Mouse (Mus musculus): Measurements from ENCODE around the gene Thy1.

Thy1 gene

DNA sequence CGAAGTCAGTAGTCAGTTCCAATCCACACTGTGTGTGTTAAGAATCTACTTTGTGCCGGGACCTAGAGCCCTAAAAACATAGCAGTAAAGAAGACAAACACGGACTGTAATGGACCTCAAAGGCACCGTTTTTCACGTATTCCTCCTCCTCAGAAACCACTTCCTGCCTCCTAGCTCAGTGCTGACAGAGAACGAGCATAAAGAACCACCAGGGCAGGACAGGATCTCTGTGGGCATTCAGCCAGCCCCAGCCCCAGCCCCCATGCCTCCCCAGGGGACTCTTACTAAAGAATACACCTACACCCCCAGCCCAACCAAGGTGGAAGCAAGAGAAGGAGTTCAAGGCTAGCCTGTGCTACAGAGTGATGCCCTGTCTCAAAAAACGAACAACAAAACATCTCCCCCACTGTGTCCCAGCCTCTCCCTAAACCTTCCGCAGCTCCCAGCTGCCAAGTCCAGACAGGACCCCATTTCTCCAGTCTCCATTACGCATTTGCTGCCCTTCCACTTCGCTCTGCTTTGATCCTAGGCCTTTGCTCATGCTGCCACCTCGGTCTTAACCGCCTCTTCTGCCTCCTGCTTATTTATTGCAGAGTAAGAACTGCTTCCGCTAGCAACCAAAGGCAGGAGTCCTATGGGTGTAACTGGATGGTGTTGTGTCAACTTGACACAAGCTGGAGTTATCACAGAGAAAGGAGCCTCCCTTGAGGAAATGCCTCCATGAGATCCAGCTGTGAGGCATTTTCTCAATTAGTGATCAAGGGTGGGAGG is 9.0 kb upstream of the Thy1 start:
- DNase-seq (ENCODE audit: low spot score in 2 of 2) = no peak

GRCm38 (mm10) chr9:44037106-44037505 is 6.1 kb upstream of the Thy1 start:
- no peak for DNase-seq (ENCODE audit: low spot score in 2 of 2)

- DNase-seq (ENCODE audit: low spot score in 2 of 2) = peak in 1 of 2 experiments; percentile 37
These were observed 1.4 kb upstream of the Thy1 start for GRCm38 (mm10) chr9:44041511-44042395.

- no peak for DNase-seq (ENCODE audit: low spot score in 2 of 2)
These were observed 846 bp upstream of the Thy1 start for GRCm38 (mm10) chr9:44042396-44042680.

- no peak for DNase-seq (ENCODE audit: low spot score in 2 of 2)
These were observed 683 bp downstream of the Thy1 start for GRCm38 (mm10) chr9:44043708-44044425.

DNA sequence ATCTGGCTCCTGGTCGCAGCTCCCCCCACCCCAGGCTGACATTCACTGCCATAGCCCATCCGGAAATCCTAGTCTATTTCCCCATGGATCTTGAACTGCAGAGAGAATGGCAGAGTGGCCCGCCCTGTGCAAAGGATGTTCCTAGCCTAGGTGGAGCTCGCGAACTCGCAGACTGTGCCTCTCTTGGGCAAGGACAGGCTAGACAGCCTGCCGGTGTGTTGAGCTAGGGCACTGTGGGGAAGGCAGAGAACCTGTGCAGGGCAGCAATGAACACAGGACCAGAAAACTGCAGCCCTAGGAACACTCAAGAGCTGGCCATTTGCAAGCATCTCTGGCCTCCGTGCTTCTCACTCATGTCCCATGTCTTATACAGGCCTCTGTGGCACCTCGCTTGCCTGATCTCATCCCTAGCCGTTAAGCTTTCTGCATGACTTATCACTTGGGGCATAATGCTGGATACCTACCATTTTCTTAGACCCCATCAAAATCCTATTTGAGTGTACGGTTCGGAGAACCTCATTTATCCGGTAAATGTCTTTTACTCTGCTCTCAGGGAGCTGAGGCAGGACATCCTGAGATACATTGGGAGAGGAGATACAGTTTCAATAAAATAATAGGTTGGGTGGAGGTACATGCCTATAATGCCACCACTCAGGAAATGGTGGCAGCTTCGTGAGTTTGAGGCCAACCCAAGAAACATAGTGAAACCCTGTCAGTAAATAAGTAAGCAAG is 1.4 kb downstream of the Thy1 start:
- DNase-seq (ENCODE audit: low spot score in 2 of 2) = no peak

GRCm38 (mm10) chr9:44045158-44045883 is 2.1 kb downstream of the Thy1 start:
- DNase-seq (ENCODE audit: low spot score in 2 of 2) = no peak

DNA sequence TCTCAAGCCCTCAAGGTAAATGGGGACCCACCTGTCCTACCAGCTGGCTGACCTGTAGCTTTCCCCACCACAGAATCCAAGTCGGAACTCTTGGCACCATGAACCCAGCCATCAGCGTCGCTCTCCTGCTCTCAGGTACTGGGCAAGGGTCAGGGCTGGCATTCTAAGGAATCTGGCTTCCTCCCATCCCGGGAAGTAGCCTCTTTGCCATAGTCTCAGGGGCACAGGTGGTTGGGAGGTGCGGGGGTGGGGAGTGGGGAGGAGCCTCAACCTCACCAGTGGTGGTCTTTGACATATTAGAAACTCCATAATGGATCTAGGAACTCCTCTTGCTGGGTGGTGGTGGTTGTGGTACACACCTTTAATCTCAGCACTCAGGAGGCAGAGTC is 2.7 kb downstream of the Thy1 start:
- DNase-seq (ENCODE audit: low spot score in 2 of 2) = no peak

DNA sequence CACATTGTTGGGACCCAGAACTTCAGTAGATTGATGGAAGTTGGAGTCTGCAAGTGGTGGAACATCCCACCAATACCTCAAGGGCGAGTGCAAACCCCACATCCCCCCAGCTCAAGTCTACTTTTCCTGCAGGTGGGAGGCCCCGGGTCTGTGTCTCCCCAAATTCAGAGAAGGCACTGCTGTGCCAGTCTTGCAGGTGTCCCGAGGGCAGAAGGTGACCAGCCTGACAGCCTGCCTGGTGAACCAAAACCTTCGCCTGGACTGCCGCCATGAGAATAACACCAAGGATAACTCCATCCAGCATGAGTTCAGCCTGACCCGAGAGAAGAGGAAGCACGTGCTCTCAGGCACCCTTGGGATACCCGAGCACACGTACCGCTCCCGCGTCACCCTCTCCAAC is 3.2 kb downstream of the Thy1 start:
- no peak for DNase-seq (ENCODE audit: low spot score in 2 of 2)

DNA sequence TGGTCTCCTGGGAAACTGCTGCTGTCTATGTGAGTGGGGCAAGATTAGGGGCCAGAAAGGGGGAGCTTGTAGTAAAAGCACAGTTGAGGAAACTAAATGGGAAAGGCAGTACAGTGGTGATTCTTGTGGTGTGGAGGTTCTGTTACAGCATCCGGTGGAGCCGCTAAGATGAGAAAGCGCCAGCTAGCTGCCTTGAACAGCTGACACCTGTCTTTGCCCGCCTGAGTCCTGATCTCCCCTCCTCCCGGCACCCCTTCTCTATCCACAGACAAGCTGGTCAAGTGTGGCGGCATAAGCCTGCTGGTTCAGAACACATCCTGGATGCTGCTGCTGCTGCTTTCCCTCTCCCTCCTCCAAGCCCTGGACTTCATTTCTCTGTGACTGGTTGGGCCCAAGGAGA is 3.9 kb downstream of the Thy1 start:
- DNase-seq (ENCODE audit: low spot score in 2 of 2) = no peak

DNA sequence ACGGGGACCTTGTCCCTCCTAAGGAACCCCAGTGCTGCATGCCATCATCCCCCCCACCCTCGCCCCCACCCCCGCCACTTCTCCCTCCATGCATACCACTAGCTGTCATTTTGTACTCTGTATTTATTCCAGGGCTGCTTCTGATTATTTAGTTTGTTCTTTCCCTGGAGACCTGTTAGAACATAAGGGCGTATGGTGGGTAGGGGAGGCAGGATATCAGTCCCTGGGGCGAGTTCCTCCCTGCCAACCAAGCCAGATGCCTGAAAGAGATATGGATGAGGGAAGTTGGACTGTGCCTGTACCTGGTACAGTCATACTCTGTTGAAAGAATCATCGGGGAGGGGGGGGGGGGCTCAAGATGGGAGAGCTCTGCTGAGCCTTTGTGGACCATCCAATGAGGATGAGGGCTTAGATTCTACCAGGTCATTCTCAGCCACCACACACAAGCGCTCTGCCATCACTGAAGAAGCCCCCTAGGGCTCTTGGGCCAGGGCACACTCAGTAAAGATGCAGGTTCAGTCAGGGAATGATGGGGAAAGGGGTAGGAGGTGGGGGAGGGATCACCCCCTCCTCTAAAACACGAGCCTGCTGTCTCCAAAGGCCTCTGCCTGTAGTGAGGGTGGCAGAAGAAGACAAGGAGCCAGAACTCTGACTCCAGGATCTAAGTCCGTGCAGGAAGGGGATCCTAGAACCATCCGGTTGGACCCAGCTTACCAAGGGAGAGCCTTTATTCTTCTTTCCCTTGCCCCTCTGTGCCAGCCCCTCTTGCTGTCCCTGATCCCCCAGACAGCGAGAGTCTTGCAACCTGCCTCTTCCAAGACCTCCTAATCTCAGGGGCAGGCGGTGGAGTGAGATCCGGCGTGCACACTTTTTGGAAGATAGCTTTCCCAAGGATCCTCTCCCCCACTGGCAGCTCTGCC is 4.6 kb downstream of the Thy1 start:
- no peak for DNase-seq (ENCODE audit: low spot score in 2 of 2)

DNA sequence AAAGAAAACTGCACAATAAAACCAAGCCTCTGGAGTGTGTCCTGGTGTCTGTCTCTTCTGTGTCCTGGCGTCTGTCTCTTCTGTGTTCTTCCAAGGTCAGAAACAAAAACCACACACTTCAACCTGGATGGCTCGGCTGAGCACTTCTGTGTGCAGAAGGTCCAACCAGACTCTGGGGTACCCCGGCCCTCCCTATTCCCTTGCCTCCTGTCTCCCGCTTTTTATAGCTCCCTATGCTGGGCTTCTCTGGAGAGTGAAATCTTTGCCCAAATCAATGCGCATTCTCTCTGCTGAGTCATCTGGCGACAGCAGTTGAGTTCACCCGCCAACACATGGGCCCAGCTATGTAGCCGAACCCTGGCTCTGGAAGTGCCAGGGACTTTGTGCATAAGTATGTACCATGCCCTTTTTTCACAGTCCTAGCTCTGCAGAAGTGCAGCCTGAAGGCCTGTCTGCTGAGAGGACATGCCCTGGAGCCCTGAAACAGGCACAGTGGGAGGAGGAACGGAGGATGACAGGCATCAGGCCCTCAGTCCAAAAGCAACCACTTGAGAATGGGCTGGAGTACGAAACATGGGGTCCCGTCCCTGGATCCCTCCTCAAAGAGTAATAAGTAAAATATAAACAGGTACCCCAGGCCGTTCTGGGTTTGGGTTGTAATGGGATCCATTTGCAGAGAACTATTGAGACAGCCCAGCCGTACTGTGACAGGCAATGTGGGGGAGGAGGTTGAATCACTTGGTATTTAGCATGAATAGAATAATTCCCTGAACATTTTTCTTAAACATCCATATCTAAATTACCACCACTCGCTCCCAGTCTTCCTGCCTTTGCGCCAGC is 5.6 kb downstream of the Thy1 start:
- no peak for DNase-seq (ENCODE audit: low spot score in 2 of 2)

DNA sequence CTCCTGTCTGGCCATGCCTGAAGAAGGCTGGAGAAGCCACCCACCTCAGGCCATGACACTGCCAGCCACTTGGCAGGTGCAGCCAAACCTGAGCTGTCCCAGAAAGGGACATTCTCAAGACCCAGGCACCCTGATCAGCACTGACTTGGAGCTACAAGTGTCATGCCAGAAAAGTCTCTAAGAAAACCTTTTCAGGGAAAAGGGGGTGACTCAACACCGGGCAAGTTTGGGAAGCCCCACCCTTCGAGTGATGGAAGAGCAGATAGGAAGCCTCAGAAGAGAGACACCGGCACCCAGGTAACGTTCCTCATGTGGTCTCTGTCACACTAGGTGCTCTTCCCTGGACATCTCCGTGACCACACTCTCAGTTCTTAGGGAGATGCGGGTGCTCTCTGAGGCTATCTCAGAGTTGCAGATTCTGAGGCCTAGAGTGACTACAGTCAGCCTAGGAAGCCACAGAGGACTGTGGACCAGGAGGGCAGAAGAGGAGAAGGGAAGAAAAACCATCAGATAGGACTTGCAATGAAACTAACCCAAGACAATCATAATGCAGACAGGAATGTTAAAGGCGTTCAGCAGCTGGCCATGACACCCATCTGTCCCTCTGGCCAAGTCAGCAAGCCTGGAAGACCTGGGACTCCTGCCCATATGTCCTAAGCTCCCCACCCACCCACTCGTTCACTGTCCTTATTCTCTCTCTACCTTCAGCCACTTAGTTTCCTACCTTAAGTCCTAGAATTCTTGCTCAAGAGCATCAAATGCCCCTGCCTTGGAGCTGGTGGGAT is 6.4 kb downstream of the Thy1 start:
- no peak for DNase-seq (ENCODE audit: low spot score in 2 of 2)

- DNase-seq (ENCODE audit: low spot score in 2 of 2) = no peak
These were observed 9.7 kb downstream of the Thy1 start for GRCm38 (mm10) chr9:44052855-44053254.

DNA sequence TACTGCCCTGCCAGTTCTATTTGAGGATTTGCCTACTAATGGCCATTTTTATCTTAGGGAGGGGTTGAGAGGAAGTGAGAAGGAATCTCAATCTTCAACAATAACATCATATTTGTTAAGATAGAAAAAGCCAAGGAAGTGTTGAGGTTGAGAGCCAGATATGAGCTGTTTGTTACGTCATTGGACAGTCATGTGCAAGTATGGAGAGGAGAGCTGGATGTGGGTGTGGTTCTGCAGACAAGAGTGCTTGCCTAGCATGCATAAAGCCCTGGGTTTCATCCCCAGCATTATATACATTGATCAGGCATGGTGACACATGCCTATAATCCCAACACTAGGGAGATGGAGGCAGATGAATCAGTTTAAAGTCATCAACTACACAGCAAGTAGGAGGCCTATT is 10.8 kb downstream of the Thy1 start:
- DNase-seq (ENCODE audit: low spot score in 2 of 2) = no peak

- no peak for DNase-seq (ENCODE audit: low spot score in 2 of 2)
These were observed 15.4 kb downstream of the Thy1 start for GRCm38 (mm10) chr9:44058606-44059005.

DNA sequence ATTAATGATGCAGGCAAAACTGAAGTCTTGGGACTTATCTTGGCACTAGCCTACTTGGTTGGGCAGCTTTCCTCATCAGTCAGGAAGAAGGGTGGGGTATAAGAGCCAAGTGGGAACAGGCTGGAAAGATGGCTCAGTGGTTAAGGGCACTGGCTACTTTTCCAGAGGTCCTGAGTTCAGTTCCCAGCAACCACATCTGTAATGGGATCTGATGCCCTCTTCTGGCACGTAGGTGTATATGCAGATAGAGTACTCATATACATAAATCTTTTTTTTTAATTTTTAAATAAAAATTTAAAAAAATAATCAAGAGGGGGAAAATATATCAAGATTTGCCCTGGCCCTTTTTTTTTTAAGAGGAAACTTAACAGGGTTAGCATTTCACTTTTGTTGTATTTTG is 22.0 kb downstream of the Thy1 start:
- no peak for DNase-seq (ENCODE audit: low spot score in 2 of 2)

DNA sequence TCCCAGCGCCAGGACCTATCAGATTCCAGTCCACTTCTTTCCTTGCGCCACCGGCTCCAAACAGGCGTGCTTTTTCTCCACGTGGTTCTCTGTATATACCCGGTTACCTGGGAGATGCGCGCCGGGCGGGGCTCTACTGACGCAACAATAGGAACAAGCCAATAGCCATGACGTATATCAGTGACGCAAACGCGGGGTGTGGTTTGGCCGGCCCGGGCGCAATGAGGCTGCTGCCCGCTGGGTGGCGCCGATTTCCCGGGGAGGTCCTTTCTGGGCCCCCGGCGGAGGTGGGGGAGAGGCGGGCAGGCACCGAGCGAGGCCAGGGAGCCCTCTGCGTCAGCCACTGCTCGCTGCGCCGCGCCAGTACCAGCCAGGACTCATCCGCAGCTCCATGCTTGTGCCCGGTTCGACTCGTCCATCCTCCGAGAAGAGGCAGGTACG is 23.6 kb downstream of the Thy1 start, which contains the start of gene Usp2:
Gene Usp2 (plus strand): TSS at position 237 of the 441 bp plus-strand sequence.
- peak; percentile 95 to 99 for DNase-seq (ENCODE audit: low spot score in 2 of 2)

All from spleen, postnatal 4 days (tissue).